Mouse (Mus musculus) thymus, postnatal 10 days (tissue): ENCODE measurements around the gene Smtn.

Source experiments
- DNase-seq, 2 experiments: peaks; one replicate each; pipeline ENCODE4 v3.0.0; 2021; ENCODE audit warnings: low spot score in 2 of 2

Smtn gene

DNA sequence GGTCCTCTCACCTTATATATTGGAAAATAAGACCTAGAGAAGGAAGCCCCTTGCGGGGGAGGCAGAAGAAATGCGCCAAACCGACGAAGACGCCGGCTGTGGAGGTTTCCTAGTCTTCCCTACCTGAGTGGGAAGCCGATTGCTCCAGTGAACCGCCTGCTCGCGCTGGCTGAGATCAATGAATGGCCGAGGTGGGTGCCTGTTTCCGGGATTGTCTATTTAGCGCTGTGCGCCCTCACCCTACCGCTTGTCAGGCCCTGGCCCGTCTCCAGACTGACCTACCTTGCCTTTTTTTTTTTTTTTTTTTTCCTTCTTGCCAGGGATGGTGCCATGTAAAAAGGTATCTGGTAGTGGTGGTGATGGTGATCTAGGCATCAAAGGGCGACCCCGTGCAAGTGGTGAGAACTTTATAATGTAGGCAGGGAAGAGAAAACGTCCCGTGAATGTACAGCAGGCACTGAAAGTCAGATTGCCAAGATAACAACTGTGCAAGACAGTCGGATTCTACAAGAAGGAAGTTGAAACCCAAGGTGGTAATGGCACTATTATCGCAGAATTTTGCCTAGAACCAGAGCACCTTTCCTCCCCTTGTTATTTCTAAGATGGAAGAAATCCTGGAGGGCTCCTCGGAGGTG, at the start of gene Smtn:
Gene Smtn, minus strand, starts transcription at position 162 of the 635 bp plus-strand sequence.
- DNase-seq, result no peak

DNA sequence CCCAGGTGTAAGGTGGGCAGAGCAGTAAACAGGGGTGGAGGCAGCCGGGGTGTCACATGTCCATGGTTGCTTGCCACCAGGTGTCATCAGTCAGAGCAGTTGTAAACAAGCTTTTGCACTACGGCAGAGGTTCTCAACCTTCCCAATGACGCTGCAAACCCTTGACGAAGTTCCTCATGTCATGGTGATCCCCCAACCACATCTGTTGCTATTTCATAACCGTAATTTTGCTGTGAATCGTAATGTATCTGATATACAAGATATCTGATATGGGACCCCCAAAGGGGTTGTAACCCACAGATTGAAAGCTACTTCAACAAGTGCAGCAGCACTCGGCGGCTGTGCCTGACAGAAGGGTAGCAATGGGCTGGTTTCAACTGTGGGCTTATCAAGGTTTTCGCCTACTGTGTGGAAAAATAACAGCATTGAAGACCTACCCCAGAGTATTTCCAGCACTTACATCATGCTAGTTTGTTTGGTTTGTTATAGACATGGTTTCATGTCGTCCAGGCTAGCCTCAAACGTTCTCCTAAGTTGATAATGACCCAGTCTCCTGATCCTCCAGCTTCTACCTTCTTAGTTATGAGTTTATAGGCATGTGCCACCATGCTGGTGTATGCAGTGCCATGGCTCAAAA, 47.7 kb upstream of the Smtn start:
- DNase-seq, result no peak

DNA sequence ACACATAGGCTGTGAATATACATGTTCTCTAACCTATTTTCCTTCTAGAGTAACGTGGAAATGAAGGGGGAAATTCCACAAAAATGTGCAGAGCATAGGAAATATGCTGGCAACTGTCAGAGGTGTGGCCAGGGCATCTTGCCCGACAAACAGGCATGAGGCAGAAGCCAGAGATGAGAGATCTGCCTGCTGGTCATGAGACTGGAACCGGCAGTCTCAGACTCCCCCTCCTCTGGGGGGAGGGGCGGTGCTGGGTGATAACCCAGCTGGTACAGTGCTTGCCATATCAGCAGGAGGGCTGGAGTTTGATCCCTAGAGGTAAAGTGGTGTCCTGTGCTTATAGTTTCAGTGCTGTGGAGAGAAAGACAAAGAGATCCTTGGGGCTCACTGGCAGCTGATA, 46.9 kb upstream of the Smtn start:
- no peak for DNase-seq

DNA sequence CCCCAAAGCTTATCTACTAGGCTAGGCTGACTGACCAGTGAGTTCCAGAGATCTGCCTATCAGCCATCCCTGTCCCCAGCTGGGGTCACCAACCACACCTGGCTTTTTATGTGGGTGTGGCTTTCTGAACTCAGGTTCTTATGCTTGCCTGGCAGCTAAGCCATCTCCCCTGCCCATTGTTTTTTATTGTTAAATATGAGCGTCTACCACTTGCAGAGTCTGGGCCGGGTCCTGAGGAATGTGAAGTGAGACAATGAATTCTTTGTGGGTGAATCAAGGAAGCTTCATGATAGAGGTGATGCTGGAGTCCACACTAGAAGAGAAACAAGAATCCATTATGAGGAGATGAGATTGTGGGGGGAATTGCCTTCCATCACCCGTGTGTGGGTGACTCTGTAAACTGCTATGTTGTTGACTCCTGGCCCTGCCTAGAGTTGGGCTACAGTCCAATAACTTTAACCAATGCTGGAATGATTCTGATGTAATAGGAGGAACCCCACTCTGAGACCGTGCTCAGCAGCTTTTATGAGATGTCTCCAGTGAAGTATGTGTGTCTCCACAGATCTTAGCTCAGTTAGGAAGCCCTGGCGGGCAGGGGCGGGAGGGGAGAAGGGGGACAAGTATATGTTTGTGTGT, 45.7 kb upstream of the Smtn start:
- DNase-seq, result no peak

DNA sequence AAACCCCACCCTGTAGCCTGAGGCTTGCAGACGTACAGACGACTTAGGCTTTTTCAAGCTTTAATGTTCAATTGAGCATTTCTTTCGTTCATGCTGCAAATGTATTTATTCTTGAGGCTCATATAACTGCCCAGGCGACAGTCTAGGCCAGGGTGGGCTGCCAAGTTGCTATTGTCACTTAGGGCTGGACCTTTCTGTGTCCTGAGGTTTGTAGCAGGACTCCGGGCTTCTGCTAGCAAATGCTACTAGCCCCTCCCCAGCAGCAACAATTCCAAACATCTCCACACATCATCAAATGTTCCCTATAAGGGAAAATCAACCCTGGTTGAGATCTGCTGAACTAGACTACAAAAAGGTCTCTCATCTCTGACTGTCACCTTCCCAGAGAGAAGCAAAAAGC, 42.7 kb upstream of the Smtn start:
- DNase-seq, result no peak

DNA sequence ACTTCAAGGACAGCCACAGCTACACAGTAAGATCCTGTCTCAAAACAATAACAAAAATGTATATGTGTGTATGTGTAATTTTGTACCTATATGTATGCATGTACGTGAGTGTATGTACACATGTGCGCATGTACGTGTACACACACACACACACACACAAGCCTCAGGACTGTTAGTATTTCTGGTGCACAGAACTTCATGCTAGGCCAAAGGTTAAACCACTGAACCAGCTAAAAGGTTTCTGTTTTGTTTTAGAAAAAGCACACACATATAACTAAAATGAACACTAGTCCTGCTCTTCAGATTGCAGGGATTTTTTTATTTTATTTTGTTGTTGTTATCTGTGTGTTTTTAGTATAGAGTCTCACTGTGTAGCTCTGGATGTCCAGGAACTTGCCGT, 41.5 kb upstream of the Smtn start:
- DNase-seq, result no peak

DNA sequence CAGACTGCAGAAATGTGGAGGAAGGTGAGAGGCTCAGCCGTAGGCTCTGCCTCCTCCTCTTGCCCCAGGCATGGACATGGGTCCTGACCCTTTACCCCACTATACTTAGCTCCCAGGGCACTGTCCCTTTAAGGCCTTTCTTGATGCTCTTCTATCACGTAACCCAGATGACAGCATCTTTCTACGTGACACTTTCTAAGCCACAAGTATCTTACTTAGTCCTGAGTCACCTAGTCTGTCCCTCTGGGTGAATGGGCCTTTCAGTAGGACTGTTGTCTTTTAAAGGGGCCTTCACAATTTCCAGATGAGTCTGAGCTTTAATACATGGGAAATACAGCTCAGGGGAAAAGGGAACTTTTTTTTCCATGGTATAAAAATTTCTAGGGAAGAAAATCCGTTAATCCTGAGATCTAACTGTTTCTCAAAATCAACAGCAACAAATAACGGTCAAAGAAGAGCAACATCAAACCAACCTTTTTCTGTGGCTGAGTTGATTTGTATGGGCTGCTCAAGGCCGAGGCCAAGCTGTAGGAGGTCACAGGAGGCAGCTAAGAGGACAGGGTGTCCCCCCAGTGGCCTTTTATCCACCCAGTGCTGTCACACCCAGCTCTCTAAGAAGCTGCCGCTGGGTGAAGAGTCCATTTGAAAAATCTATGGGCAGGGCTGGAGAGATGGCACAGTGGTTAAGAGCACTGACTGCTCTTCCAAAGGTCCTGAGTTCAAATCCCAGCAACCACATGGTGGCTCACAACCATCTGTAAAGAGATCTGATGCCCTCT, 40.1 kb upstream of the Smtn start:
- no peak for DNase-seq

DNA sequence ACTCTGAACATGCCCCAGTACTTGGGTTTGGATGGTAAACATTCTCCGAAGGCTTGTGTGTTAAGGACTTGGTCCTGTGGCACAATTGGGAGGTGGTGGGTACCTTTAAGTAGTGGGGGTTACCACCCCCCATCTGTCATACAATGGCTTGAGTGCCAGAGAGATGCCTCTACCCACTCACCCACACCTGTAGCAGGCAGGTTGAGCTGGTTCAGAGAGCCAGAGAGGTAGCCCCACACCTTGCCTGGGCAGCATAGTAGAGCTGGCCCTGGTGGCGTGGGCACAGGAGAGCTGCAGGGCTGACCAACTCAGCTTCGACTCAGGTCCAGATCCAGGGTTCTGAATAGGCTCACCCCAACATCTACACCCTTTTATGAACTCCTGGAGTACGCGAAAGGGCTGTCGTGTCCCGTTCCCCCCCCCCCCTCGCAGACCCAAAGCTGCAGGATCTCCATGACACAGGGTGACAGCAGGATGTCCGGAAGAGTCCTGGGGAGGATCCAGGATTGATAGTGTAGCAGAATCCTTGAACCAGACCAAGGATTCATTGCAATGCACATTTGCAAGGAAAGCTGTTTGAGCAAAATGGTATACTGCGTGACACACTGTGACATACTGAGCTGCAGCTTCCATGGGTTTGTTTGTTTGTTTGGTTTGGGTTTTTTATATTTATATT, 37.8 kb upstream of the Smtn start:
- DNase-seq, result no peak

DNA sequence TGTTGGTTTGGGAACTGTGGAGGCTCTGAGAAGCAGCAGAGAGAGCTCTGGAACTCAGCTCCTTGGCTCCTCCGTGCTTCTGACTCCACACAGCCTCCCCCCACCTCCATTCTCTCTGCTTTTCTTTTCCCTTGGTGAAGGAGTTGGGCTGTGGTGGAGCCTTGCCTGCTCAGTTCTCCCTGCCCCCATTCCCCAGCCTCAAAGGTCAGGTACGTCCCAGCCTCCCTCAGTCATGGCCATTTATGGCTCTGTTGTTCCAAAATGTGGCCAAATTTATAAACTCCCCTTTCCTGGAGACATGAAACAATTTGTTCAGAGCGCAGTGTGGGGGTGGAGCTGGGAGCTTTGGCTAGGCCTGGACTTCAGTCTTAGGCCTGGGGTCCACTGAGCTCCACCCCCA, 34.8 kb upstream of the Smtn start:
- DNase-seq, result no peak

DNA sequence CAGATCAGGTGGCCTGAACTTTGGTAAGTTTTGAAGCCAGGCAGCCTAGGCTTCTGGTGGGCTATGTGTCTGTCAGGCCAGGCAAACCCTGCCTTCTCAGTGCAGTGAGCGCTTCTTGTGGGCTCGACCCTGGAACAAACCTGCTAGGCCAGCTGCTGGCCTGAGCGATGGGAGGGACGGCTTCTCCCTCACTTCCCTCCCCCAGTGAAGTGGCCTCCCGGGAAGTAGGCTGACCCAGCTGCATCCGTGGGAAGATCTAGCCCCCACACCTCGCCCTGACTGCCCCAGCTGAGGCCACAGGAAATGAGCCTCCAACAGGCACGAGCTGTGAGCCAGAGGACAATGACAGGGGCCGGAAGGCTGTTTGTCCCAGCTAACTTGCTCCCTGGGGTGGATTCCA, 32.7 kb upstream of the Smtn start:
- no peak for DNase-seq

DNA sequence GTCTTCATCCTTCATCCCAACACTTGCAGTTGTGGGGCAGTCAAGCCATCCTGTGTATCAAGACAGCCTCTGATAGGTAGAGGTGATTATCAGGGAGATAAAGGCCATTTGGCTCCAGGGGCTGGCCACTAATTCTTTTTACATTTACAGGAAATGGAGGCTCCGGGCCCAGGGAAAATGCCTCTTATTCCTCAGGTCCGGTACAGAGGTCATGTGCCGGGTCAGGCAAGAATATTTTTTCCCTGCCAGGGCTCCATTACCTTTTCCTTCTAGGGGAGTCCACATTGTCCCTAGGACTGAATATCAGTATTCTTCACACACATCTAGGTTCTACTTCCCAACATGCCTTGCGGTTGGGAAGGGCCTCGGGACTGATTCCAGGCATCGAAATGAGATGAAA, 31.8 kb upstream of the Smtn start:
- DNase-seq, result no peak

DNA sequence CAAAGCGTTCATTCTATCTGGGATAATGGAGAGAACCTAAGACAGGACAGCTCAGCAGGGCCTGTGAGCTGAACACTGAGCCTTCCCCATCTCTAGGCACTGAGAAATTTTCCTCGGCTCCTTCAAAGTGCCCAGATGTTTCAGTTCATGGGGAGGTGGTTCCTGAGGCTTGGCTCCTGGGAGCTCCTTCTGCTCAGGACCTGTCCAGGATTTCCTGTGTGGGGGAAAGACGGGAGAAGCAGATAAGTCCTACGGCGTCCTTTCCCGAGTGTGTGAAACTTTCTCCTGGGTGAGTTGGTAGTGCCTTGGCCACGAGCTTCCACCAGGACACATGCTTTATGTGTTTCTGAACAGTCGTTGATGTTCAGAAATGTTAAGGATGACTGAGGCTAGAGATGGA, 29.9 kb upstream of the Smtn start:
- no peak for DNase-seq

DNA sequence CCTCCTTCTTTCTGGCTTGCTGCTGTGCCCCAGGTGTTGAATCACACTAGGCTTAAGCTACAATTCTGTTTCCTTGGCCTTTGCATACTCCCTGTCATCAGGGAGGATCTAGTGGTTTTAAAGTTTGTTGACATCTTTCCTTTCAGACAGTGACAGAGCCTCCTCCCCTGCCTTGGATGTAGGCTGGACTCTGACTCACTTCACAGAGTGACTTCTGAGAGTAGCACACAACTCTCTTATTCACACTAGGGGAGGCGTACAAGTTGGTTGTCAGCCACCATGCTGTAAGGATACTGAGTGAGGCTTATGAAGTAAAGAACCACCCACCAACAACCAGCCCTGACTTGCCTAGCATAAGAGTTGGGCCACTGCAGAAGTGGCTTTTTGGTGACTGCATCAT, 27.5 kb upstream of the Smtn start:
- no peak for DNase-seq

DNA sequence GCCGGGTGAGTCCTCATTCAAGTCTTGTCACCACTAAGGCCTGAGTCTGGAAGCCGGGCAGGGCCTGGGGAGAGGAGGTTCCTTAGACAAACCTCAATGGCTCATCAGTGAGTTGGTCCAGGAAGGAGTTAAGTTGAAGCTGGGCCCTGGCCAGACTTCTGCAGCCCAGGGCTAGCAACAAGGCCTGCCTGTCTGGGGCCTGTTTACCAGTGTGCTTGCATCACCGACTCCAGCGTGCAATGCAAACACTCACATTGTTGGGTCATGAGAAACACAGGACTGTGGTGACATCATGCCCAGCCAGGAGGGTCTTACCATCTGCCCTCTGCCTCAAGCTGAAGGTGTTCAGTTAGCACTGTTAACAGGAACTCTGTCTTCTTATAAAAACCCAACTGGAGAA, 25.6 kb upstream of the Smtn start:
- no peak for DNase-seq

DNA sequence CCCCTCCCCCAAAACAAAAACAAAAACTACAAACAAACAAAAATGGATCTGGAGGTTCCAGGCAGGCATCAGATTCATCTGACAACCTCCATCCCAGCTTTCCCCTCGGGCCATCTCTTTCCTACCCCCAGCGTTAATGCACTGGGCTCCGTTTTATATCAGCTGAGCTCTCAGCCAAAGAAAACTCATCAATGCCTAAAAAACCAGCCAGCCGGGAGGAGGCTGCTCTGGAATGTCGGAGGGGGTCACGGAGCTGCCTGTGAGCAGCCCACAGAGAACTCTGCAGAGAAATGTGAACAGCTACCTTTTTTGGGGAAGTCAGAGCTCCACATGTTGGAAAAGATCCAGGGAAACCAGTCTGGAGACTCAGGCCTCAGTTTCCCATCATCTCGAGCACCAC, 24.0 kb upstream of the Smtn start:
- no peak for DNase-seq

DNA sequence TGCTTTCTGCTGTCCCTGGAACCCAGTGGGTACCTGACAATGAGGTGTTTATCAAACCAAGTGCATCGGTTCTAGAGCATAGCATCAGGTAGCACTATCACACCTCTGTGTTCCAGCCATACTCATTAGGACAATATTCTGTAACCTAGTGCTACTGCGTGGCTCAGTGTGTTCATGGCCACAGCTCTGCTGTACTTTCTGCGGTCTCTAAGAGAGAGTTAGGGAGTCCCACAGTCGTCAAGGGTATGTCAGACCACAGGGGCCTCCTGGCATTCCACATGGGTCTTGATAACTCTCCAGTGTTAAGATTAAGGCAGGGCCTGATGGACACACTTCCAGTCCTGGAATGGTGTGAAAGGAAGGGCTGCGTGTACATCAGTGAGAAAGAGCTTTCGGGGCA, 23.4 kb upstream of the Smtn start:
- no peak for DNase-seq

DNA sequence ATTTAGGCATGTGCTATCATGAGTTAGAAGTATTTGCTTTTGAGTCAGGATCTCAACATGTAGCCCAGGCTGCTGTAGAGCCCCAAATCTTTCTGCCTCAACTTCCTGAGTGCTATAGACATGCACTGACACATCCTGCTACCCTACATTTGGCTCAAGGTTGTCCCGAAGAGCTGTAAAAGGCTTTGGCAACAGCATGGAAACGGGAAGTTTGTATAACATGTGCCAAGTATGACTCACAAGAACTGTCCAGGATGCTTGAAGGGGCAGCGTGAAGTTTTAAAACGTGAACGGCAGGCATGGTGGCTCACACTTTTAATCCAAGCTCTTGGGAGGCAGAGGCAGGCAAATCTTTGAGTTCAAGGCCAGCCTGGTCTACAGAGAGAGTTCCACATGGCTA, 19.8 kb upstream of the Smtn start:
- DNase-seq, result no peak

DNA sequence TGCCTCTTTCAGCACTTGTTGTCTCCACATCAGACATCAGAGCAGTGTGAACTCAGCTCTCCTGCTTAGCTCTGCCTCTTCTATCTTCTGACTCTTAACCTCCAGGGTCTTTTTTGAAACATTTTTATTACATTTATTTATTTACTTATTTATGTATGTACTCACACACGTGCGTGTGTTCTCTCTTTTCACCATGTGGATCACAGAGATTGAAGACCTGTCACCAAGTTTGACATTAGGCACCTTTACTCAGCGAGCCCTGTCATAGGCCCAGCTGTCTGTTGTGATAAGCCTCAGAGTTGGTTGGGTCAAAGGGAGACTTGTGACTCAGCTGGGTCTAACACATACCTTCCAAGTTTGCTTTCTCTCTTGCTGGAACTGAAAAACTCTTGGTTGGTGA, 17.4 kb upstream of the Smtn start:
- DNase-seq, result no peak

DNA sequence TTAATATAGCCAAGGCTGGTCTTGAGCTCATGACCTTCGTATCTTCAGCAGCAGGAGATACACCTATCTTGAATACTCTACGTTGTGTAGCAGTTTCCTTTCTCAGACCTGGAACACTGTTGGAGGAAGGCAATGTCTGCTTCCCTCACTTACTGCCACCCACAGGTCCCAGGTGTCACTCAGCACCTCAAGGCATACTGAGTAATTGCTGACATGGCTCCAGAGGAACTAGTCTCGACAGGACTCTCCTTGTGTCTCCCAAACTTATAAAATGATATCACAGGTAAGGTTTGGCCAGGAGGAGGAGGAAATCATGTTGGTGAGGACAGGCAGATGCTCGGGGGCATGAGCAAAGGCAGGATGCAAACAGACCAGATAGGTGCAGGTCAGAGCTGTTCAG, 14.6 kb upstream of the Smtn start:
- no peak for DNase-seq

DNA sequence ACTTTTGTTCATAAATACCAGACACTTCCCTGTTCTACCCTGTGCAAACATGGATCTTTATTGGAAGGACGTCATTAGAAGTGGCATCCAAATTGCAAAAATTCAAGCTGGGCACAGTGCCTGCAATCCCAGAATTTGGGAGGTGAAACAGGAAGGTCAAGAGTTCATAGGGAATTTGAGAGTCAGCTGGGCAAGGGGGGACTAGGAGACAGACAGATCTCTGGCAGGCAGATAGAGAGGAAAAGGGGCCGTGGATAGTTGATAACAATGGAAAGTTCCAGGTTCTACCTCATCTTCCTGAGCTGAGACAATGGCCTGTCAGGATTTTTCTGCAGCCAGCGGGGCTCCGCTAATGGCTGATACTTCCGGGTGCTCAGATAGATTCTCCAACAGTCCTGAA, 9.4 kb upstream of the Smtn start:
- DNase-seq, result no peak

DNA sequence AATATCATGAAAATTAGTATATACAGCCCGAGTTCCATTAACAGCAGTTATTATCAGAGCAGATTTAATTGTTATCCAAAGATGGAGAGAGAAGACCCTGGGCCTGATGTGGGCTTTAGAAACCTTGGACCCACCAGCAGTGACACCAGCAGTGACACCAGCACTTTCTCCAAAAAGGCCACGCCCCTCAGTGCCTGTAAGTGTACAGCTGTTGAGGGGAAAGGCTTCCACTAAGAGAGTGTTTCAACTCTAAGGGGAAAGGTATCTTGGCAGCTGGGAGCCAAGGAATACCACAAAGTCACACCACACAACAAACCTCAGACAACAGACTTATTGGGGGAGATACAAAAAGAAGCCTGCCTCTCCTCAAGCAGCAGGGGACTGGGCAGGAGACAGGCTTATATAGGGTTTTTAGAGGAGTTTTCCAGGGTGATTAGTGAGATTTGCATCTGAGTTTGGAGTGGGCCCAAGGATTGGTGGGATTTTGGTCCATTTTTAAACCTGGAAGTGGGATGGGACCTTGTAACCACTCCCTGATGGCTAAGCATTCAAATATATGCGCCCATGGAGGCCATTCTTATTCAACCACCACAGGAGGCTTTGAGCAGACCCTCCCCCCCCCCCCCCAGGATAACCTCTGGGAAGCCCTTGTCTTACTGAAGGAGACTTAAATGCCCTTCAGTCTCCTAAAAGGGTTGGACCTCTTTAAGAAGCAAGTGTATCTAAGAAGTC, 8.3 kb upstream of the Smtn start:
- DNase-seq, result no peak

DNA sequence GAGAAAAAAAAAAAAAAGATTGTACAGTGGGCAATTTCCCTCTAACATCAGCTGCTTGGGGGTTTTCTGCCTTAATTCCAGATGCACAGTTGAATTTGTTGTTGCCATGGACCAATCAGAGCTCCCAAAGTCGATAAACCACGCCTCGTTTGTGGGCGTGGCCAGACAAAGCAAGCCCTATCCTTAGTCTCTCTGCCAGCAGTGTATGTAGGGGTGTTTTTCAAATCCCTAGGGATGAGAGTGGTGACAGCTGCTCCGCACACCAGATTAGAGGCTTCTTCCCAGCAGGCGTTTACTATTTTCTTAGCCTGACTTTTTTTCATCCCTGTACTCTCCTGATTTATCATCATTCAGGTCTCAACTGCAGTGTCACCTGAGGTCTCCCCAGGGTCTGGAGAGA, 7.6 kb upstream of the Smtn start:
- no peak for DNase-seq
